Mouse (Mus musculus) kidney, postnatal 36 days (tissue): ENCODE data around the gene Chic1.

ENCODE experiments used
- DNase-seq, 2 experiments: peaks; one replicate each; pipeline ENCODE4 v3.0.0; 2021 to 2022; ENCODE audit warnings: mixed read lengths in 2 of 2

Chic1 gene

DNA sequence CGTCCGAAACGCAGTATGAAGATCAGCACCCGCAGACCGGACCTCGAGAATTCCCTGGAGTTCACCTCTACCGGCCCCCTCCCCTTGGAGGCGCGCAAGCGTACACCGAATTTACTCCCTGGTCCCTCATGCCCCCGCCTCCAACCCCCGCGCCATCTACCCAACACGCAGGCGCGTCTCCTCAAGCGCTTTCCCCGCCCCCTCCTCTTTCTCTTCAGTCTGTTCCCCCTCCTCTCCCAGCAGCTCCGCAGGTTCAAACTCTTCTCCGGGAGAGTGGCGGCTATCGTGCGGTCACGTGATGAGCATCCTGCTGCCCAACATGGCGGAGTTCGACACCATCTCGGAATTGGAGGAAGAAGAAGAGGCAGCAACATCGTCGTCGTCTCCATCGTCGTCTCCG lies at the start of gene Chic1:
Gene Chic1, plus strand, starts transcription at position 190 of the 400 bp plus-strand sequence.
- peak; percentile 77 to 87 for DNase-seq

DNA sequence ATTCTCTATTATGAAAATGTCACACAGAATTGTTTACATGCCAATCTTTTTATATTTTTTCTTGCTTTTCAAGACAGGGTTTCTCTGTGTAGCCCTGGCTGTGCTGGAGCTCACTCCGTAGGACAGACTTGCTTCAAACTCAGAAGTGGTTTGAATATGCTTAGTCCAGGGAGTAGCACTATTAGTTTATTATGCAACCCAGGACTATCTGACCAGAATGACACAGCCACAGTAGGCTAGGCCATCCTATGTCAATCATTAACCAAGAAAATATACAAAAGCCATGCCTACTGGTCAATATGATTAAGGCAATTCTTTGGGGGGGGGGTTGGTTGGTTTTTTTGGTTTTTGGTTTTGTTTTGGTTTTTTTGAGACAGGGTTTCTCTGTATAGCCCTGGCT lies 48.0 kb upstream of the Chic1 start:
- DNase-seq, result no peak

DNA sequence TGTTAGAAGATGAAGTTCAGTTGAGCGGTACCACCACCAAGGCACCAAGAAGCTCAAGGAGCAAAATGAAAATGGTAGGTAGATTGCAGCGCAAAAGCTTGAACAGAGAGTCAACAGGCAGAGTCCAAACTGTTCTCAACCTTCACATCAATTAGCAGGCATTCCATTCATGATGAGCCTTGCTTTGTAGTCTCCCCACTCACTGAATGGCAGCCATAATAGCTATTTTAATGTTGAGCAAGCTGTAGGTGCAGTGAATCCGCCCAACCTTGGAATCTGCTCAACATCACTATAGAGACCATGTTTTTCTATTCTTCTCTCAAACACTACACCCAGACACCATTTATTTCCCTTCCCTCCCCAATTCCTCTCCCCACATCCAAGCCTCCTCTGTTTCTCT lies 44.6 kb upstream of the Chic1 start:
- DNase-seq, result no peak

GRCm38 (mm10) chrX:103314146-103314545 lies 42.1 kb upstream of the Chic1 start:
- DNase-seq, result peak; percentile 53 to 68

DNA sequence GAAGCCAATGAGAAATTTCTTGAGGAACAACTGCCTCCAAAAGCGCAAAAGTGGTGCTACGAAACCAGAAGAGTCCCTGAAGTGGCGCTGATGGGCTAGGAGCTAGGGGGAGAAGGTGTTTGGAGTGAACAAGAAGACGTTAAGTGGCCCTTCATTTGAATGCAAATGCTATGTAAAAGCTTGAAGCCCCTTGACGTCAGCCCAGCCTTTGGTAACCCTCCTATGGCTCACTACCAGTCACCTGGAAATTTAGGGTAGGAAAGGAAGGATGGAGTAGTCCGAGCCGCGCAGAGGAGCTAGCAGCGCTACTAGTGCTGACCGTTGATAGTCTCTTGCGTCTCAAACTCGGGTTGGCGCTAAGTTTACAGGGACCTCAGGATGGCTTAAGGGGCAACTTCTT lies 35.1 kb upstream of the Chic1 start, which contains the start of gene Cdx4:
Gene Cdx4, plus strand, starts transcription at position 253 of the 400 bp plus-strand sequence.
- DNase-seq, result no peak

- peak in 1 of 2 experiments; percentile 3 for DNase-seq
Observed at GRCm38 (mm10) chrX:103325900-103326299, 30.4 kb upstream of the Chic1 start.

- DNase-seq, result no peak
Observed at GRCm38 (mm10) chrX:103329386-103329785, 26.9 kb upstream of the Chic1 start.

- DNase-seq, result no peak
Observed at GRCm38 (mm10) chrX:103331125-103331858, 25.0 kb upstream of the Chic1 start.

- no peak for DNase-seq
Observed at GRCm38 (mm10) chrX:103341369-103342113, 14.7 kb upstream of the Chic1 start.

DNA sequence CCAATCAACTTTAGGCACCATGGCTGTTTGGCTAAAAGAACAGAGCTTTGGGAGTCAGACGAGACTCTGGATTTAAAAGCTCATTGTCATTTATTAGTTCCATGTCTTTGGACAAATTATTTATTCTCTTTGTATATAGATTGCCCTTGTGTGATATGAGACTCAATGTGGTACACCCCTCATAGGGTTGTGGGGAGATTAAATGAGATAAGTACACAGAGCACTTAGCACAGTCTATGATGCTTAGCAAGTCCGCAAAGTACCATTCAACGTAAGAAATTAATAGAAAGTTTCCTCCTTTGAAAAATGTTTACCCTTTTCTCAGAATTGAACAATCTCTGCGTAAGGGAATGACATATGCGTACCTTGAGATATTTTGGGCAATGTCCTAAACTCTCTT lies 492 bp upstream of the Chic1 start:
- DNase-seq, result no peak

DNA sequence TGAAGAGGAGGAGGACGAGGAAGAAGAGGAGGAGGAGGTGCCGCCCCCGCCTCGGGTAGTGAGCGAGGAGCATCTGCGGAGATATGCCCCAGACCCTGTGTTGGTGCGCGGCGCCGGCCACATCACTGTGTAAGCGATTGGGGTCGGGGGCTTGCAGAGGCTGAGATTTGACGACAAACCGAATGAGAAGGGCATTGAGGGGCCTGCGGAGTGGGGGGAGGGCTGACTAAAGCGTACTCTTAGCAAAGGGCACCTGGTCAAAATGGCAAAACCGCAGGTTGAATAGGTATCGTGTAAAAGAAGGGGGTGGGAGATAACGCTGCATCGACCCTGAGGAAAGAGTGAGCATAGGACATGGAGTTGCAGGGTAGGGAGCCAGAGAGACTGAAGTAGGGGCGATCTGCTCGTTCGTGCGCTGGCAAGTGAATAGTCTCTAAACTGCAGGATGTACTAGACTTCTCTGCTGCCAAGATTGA lies 523 bp downstream of the Chic1 start:
- DNase-seq, result no peak

- no peak for DNase-seq
Observed at GRCm38 (mm10) chrX:103366201-103366600, 9.9 kb downstream of the Chic1 start.

DNA sequence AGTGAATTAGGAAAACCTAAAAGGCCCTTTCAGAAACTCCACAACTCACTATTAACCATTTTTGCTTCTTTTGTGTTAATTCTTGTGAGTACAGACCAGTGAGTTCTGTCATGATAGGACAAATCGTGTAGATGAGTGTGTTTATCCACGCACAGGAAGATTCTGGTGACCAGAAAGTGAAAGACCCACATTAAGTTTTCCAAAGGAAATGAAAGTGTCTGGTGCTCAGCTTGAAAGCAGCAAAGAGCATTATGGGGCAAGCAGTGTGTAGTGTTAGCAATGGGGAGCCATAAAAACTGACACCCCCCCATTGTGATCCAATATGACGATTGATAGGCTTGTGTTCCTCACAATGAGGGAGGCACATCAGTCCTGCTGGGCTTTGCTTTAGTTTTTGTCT lies 12.4 kb downstream of the Chic1 start:
- DNase-seq, result no peak

- peak; percentile 29 to 48 for DNase-seq
Observed at GRCm38 (mm10) chrX:103371221-103371620, 14.9 kb downstream of the Chic1 start.

GRCm38 (mm10) chrX:103371627-103372026 lies 15.4 kb downstream of the Chic1 start:
- DNase-seq, result peak; percentile 5 to 15

- peak in 1 of 2 experiments; percentile 34 for DNase-seq
Observed at GRCm38 (mm10) chrX:103374250-103374649, 18.0 kb downstream of the Chic1 start.

DNA sequence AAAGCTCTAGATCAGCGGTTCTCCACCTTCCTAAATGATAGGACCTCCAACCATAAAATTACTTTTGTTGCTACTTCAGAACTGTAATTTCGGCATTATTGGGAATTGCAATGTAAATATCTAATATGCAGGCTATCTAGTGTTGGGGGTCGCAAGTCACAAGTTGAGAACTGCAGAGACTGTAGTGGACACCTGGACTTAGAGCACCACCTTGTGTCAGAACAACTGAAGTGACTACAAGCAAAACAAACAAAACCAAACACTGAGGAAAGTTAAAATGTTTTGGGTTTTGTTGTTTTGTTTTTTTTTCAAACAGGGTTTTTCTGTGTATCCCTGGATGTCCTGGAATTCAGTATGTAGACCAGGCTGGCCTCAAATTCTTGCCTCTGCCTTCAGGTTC lies 28.3 kb downstream of the Chic1 start:
- DNase-seq, result no peak

- no peak for DNase-seq
Observed at GRCm38 (mm10) chrX:103388131-103388530, 31.9 kb downstream of the Chic1 start.

DNA sequence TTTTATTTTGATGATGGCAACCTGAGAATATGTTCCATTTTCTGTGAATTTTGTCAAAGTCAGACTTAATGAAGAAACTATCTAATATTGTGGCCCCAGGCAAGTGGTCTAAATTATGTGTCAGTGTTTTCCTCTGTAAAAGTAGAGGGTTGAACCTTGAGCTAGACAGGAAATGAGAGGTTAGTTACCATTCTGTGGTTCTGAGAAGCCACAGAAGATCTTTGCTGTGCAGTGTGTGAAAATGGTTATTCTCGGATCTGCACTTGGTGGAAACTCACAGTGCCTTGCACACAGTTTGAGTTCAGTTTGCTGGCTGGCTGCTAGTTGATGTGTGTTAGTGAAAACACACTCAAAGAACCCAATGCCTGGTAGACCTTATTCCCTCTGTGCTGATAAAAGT lies 37.6 kb downstream of the Chic1 start:
- DNase-seq, result no peak

GRCm38 (mm10) chrX:103405021-103405420 lies 48.7 kb downstream of the Chic1 start:
- DNase-seq, result no peak

DNA sequence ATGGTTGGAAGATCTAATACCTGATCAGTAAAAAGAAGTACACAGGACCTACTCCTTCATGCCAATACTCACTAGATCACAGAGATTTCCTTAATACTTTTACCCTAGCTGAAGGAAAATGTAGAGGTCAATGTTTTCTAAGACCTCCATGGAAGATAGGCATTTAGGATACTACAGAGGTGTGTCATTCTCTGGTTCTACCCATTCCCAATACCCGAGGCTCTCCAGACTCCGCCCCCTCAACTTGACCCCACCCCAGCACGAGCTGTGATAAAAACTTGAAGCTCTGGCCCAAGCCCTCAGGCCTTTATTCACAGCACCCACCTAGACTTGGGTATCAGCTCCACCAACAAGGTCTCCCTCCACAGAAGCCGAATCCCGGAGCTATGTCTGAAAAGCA lies 57.9 kb downstream of the Chic1 start, which contains the start of gene Tsx:
Gene Tsx, plus strand, starts transcription at position 301 of the 400 bp plus-strand sequence.
- DNase-seq, result no peak

- DNase-seq, result no peak
Observed at GRCm38 (mm10) chrX:103421710-103422109, 65.4 kb downstream of the Chic1 start, which contains the start of gene Gm26992. Gm26992 (plus strand) TSS chrX:103422010.

GRCm38 (mm10) chrX:103427677-103428076 lies 71.4 kb downstream of the Chic1 start:
- peak; percentile 5 to 12 for DNase-seq

DNA sequence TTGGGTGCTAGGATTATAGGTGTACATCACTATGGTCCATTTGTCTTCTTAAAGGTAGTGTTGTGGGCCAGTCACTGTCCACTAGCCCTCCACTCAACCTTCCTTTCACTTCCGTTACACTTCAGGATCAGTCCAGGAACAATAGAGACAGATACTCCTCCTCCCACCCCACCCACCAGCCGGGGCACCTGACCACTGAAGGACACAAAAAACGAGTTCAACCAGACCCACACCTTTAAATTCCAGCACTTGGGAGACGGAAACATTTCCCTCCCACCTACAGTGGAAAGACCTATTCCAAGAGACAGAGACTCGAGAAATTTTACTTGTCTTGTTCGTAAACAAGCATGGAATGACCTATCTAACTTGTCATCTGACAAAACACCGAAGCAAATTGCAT lies 76.0 kb downstream of the Chic1 start:
- DNase-seq, result no peak
